Mouse (Mus musculus) ES-E14 (cell line): ENCODE data around the gene Hbs1l. TPM values are rescaled to one million over a fixed set of nuclear protein-coding genes. Genes with fewer than 3 reads are reported as not detected.
"Not testable (repeated sequence)": the region's sequence is repeated elsewhere in the genome, so short reads cannot be mapped to it uniquely, and the experiment has no call there.

Experiments
- DNase-seq: peaks from one replicate; pipeline ENCODE4 v3.0.0-alpha.2; 2013; ENCODE audit warnings: low read depth, low spot score
- H3K27ac ChIP-seq: 2 replicates; pipeline ENCODE4 v1.5.1; 2012; ENCODE audit warnings: low read depth, mild to moderate bottlenecking, low read length, moderate library complexity, mixed read lengths; ENCODE audit not compliant: poor library complexity, insufficient read depth, severe bottlenecking
- H3K36me3 ChIP-seq: 2 replicates; pipeline ENCODE4 v1.6.1; 2012; ENCODE audit warnings: mild to moderate bottlenecking, low read length, moderate library complexity, mixed read lengths; ENCODE audit not compliant: control insufficient read depth, poor library complexity, insufficient read depth, severe bottlenecking
- H3K4me1 ChIP-seq, 2 experiments: fragments of 150-350 bp in 1 of 2; sonication (generic) in 1 of 2; 2 replicates each; pipeline ENCODE4 v1.6.1; 2012; ENCODE audit warnings: low read length in 2 of 2, mild to moderate bottlenecking in 1 of 2, mixed read lengths in 1 of 2; ENCODE audit not compliant: control insufficient read depth in 2 of 2, insufficient read depth in 2 of 2, poor library complexity in 1 of 2
- H3K4me3 ChIP-seq, 2 experiments: fragments of 150-350 bp in 1 of 2; sonication (generic) in 1 of 2; 2 replicates each; pipeline ENCODE4 v1.5.1; 2012; ENCODE audit warnings: low read length in 2 of 2, low read depth in 1 of 2, mild to moderate bottlenecking in 1 of 2, mixed read lengths in 1 of 2; ENCODE audit not compliant: insufficient read depth in 1 of 2, poor library complexity in 1 of 2, severe bottlenecking in 1 of 2
- H3K9ac ChIP-seq: 2 replicates; pipeline ENCODE4 v1.6.1; 2012; ENCODE audit warnings: low read depth, mild to moderate bottlenecking, low read length, mixed read lengths; ENCODE audit not compliant: poor library complexity, insufficient read depth, severe bottlenecking
- H3K9me3 ChIP-seq: fragments of 150-350 bp; sonication (generic); 2 replicates; pipeline ENCODE4 v1.6.1; 2012; ENCODE audit warnings: low read depth, mild to moderate bottlenecking, low read length; ENCODE audit not compliant: control insufficient read depth, insufficient read depth
- CHD2 ChIP-seq: IDR thresholded peaks from 2 replicates; pipeline ENCODE4 v1.6.1; 2014; ENCODE audit warnings: mild to moderate bottlenecking, low read depth, low read length, inconsistent platforms
- HCFC1 ChIP-seq: IDR thresholded peaks from 2 replicates; pipeline ENCODE4 v1.6.1; 2012; ENCODE audit warnings: low read length, inconsistent platforms, borderline replicate concordance; ENCODE audit not compliant: insufficient read depth
- MAFK ChIP-seq: IDR thresholded peaks from 2 replicates; pipeline ENCODE4 v1.6.1; 2014; ENCODE audit warnings: mild to moderate bottlenecking, low read depth, low read length, inconsistent platforms; ENCODE audit not compliant: insufficient read depth
- ZC3H11A ChIP-seq: IDR thresholded peaks from 2 replicates; pipeline ENCODE4 v1.6.1; 2012; ENCODE audit warnings: low read depth, mild to moderate bottlenecking, inconsistent platforms, low read length, borderline replicate concordance
- ZNF384 ChIP-seq: IDR thresholded peaks from 2 replicates; pipeline ENCODE4 v1.6.1; 2012; ENCODE audit warnings: low read depth, low read length, inconsistent platforms
- in situ Hi-C, 2 experiments: fragments of 600-800 bp; cut with MboI; formaldehyde crosslinking; loops; one replicate each; pipeline ENCODE4 v1.15.1; 2025; ENCODE audit warnings: low sequenced_read_pairs in 2 of 2, inconsistent platforms in 1 of 2; ENCODE audit not compliant: unreplicated experiment in 2 of 2
- total RNA-seq: library from RNA; depleted of rRNA; stranded (reverse); fragments of 300-350 nt; gene quantifications from 2 replicates; pipeline ENCODE4 v1.2.3, GENCODE M21; 2012

Gene Hbs1l
- total RNA-seq, 1 experiment: 90.0 TPM

DNA sequence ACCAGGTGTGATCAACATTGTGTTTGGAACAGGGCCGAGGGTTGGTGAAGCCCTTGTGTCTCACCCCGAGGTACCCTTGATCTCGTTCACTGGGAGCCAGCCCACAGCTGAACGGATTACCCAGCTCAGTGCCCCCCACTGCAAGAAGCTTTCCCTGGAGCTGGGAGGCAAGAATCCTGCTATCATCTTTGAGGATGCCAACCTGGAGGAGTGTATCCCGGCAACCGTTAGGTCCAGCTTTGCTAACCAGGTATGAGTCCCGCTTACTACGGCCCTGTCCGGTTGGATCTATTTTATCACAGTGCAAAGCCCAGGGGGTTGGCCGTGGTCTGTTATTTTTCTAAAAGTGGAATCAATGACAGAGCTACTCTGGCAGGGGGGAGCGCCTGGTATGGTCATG lies 93.3 kb downstream of the Hbs1l start:
- H3K27ac ChIP-seq: no peak overlapping the region
- no peak overlapping the region for H3K4me3 ChIP-seq
- no peaks in the 10 kb centered on the region for H3K9me3 ChIP-seq
- no peak for DNase-seq
- no peaks in the 10 kb centered on the region for H3K4me1 ChIP-seq
- H3K9ac ChIP-seq: no peak overlapping the region
- TF ChIP-seq CHD2: no peak
- TF ChIP-seq ZC3H11A: no peak
- TF ChIP-seq MAFK: no peak
- TF ChIP-seq HCFC1: no peak
- TF ChIP-seq ZNF384: no peak
- in situ Hi-C loops: loop anchor here in 1 of 2 experiments (10.0 kb wide), 1 partner anchor 616 kb away; no protein-coding TSS in a partner anchor
- no peaks in the 10 kb centered on the region for H3K36me3 ChIP-seq

DNA sequence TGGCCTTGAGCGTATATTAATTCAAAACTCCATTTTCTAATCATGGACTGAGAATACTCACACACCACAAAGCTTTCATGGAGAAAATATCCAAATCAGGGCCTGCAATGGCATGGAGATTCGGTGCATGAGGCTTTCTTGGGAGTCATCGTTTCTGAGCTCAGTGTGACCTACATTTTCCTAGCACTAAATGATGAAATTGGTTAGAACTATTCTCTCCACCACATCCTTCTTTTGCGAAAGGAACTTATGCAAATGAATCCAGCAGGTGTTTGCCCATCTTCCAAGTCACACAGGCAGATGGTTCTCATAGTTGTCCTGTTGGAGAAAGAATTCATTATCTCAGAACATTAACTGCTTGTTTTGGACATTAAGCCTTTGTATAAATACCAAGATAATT lies 94.7 kb downstream of the Hbs1l start:
- no peaks in the 10 kb centered on the region for H3K9me3 ChIP-seq
- TF ChIP-seq ZNF384: no peak
- TF ChIP-seq HCFC1: no peak
- TF ChIP-seq ZC3H11A: no peak
- TF ChIP-seq MAFK: no peak
- TF ChIP-seq CHD2: no peak
- H3K36me3 ChIP-seq: no peaks in the 10 kb centered on the region
- in situ Hi-C loops: no loop called here
- no peak overlapping the region for H3K9ac ChIP-seq
- H3K4me3 ChIP-seq: no peak overlapping the region
- no peaks in the 10 kb centered on the region for H3K4me1 ChIP-seq
- no peak for DNase-seq
- no peak overlapping the region for H3K27ac ChIP-seq

DNA sequence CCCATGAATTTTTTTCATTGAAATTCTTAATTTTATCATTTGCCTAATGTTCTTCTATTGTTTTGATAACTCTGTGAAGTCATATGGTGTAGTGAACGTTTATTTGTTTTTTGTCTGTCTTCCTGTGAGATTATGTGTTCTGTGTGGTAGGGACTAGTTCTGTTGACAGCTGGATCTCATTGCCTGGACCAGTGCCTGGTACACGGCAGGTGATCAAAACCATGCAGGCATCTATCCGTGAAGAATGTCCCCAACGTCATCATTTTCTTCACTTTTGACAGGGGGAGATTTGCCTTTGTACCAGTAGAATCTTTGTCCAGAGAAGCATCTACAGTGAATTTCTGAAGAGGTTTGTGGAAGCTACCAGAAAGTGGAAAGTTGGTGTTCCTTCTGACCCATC lies 95.5 kb downstream of the Hbs1l start:
- no peak for TF ChIP-seq ZNF384
- TF ChIP-seq MAFK: no peak
- TF ChIP-seq HCFC1: no peak
- no peak for TF ChIP-seq ZC3H11A
- no peak for TF ChIP-seq CHD2
- in situ Hi-C loops: no loop called here

DNA sequence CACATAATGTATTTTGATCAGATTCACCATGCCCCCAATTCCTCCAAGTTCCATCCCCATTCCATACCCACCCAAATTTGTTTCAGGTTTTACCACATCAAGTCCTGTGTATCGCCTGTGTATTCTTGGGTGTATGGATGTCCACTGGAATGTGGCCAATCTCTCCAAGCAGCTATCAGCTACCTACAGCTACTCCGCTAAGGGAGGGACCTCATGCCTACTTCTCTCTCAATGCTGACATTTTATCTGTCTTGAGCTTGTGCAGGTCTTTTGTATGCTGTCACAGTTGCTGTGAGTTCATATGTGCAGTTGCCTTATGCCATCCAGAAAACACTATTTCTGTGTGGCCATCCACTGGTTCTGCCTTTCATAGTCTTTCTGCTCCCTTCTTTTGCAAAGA lies 97.6 kb downstream of the Hbs1l start:
- DNase-seq: no peak
- Histone ChIP-seq H3K36me3 (no peaks in the 10 kb centered on the region), H3K27ac (no peak overlapping the region), H3K4me3 (no peak overlapping the region), H3K9me3 (no peaks in the 10 kb centered on the region), H3K9ac (no peak overlapping the region), H3K4me1 (no peaks in the 10 kb centered on the region)
- no peak for TF ChIP-seq CHD2
- no peak for TF ChIP-seq MAFK
- TF ChIP-seq HCFC1: no peak
- no peak for TF ChIP-seq ZC3H11A
- no peak for TF ChIP-seq ZNF384
- in situ Hi-C loops: no loop called here

More for the DNA sequence above, 95.5 kb downstream of the Hbs1l start:
- no peak overlapping the region for H3K9ac ChIP-seq
- no peak for DNase-seq
- no peaks in the 10 kb centered on the region for H3K36me3 ChIP-seq
- no peak overlapping the region for H3K4me3 ChIP-seq
- no peak overlapping the region for H3K27ac ChIP-seq
- no peaks in the 10 kb centered on the region for H3K4me1 ChIP-seq
- H3K9me3 ChIP-seq: no peaks in the 10 kb centered on the region

DNA sequence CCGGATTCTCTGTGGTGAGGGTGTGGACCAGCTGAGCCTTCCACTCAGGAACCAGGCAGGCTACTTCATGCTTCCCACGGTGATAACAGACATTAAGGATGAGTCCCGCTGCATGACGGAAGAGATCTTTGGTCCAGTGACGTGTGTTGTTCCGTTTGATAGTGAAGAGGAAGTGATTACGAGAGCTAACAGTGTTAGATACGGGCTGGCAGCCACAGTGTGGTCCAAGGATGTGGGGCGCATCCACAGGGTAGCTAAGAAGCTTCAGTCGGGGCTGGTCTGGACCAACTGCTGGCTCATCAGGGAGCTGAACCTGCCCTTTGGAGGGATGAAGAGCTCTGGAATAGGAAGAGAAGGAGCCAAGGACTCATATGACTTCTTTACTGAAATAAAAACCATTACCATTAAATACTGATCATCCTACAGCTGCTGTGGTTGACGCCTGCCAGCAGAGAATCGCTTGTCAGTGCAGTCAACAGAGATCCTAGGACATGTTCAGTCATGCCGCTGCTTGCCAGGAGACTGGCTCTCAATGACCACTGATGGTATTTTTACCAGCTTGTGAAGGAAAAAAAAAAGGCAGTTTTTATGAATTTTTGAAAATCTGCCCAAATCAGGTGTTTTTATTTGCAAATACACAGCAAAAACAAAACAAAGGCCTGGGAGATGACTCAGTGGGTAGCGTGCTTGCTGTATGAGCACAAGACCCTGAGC lies 99.8 kb downstream of the Hbs1l start:
- in situ Hi-C loops: no loop called here
- Histone ChIP-seq H3K36me3 (no peaks in the 10 kb centered on the region), H3K9me3 (no peaks in the 10 kb centered on the region), H3K9ac (no peak overlapping the region), H3K27ac (no peak overlapping the region), H3K4me3 (no peak overlapping the region), H3K4me1 (no peaks in the 10 kb centered on the region)
- no peak for DNase-seq
- TF ChIP-seq CHD2: no peak
- no peak for TF ChIP-seq HCFC1
- TF ChIP-seq ZNF384: no peak
- no peak for TF ChIP-seq MAFK
- no peak for TF ChIP-seq ZC3H11A

DNA sequence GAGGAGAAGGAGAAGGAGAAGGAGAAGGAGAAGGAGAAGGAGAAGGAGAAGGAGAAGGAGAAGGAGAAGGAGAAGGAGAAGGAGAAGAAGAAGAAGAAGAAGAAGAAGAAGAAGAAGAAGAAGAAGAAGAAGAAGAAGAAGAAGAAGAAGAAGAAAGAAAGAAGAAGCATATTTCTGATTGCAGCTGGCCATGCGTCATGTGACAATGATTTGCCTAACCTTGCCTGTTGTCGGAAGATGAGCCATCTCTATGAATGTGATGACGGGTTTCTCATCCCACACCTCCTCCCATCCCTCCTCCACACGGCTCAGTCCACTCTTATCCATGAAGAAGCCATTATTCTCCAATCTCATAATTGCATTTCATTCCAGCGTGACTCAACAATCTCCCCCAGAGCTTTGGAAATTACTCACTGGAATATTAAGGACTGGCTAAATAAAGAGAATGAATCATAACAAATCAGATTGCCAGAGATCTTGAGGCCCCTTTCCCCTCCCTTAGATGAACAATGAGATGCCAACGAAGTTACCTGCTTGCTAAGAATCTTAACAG lies 103.2 kb downstream of the Hbs1l start:
- DNase-seq, in situ Hi-C loops, H3K27ac ChIP-seq: not testable (repeated sequence)

More for the DNA sequence above, 103.2 kb downstream of the Hbs1l start:
- not testable (repeated sequence) for H3K4me1 ChIP-seq, H3K9me3 ChIP-seq, H3K4me3 ChIP-seq, H3K9ac ChIP-seq, H3K36me3 ChIP-seq
